Mouse (Mus musculus) embryonic facial prominence, embryonic 13.5 days (tissue): Measurements from ENCODE around the gene Ints5. TPM values are rescaled to one million over a fixed set of nuclear protein-coding genes. Genes with fewer than 3 reads are reported as not detected.

Source experiments
- microRNA-seq: library from miRNA; unstranded; fragments of <30 nt; microRNA quantifications from one replicate; pipeline ENCODE4, GENCODE M21; 2016
- polyA plus RNA-seq: library from polyadenylated mRNA; unstranded; fragments of >200 nt; fragmentation: Nextera tagmentation; extraction: Ambion mirVana; gene quantifications from 2 replicates; pipeline ENCODE4 v1.2.1, GENCODE M21; 2015

Ints5 gene
- polyA plus RNA-seq, 1 experiment from 2014 or later = 42.6 TPM

Small RNA genes lying within 50 kb of the gene (microRNA-seq; reads per million reads assigned to microRNA genes)
- gene Mir5136 = not detected

Other genes starting within 250 kb of the Ints5 start
- gene Chrm1, start 229.2 kb upstream of the Ints5 start, polyA plus RNA-seq = 0.66 and 1.4 TPM in 2 replicates
- 99.9 and 116 TPM in 2 replicates for gene Slc3a2, start 169.6 kb upstream of the Ints5 start, polyA plus RNA-seq
- gene Wdr74, start 157.2 kb upstream of the Ints5 start, polyA plus RNA-seq = 88.6 and 100 TPM in 2 replicates
- 2.2 and 2.7 TPM in 2 replicates for gene 1700092M07Rik, start 152.3 kb upstream of the Ints5 start, polyA plus RNA-seq
- 182 and 184 TPM in 2 replicates for gene Stx5a, start 151.6 kb upstream of the Ints5 start, polyA plus RNA-seq
- 199 and 230 TPM in 2 replicates for gene Nxf1, start 135.9 kb upstream of the Ints5 start, polyA plus RNA-seq
- gene Tmem223, start 122.0 kb upstream of the Ints5 start, polyA plus RNA-seq = 211 and 227 TPM in 2 replicates
- gene Tmem179b, start 118.5 kb upstream of the Ints5 start, polyA plus RNA-seq = 67.6 and 76.1 TPM in 2 replicates
- 28.5 and 35.6 TPM in 2 replicates for gene Taf6l, start 106.6 kb upstream of the Ints5 start, polyA plus RNA-seq
- 175 and 178 TPM in 2 replicates for gene Polr2g, start 94.4 kb upstream of the Ints5 start, polyA plus RNA-seq
- 5.5 and 6.0 TPM in 2 replicates for gene Zbtb3, start 90.5 kb upstream of the Ints5 start, polyA plus RNA-seq
- 78.7 and 82.9 TPM in 2 replicates for gene Ttc9c, start 73.7 kb upstream of the Ints5 start, polyA plus RNA-seq
- 7.4 and 7.6 TPM in 2 replicates for gene Hnrnpul2, start 73.0 kb upstream of the Ints5 start, polyA plus RNA-seq
- gene AC129217.1, start 63.2 kb upstream of the Ints5 start, polyA plus RNA-seq = not detected in 2 replicates
- 52.6 and 53.3 TPM in 2 replicates for gene Bscl2, start 55.5 kb upstream of the Ints5 start, polyA plus RNA-seq
- gene Gng3, start 53.8 kb upstream of the Ints5 start, polyA plus RNA-seq = 10.4 and 10.6 TPM in 2 replicates
- gene Lrrn4cl, start 42.2 kb upstream of the Ints5 start, polyA plus RNA-seq = 0.65 and 0.74 TPM in 2 replicates
- gene Ubxn1, start 21.5 kb upstream of the Ints5 start, polyA plus RNA-seq = 184 and 189 TPM in 2 replicates
- gene Uqcc3, start 12.1 kb upstream of the Ints5 start, polyA plus RNA-seq = 64.2 and 72.3 TPM in 2 replicates
- gene Lbhd1, start 9.3 kb upstream of the Ints5 start, polyA plus RNA-seq = 56.0 and 91.0 TPM in 2 replicates
- not detected in 2 replicates for gene Gm49403, start 9.1 kb upstream of the Ints5 start, polyA plus RNA-seq
- gene 1810009A15Rik, start 4.2 kb upstream of the Ints5 start, polyA plus RNA-seq = 84.9 and 90.0 TPM in 2 replicates
- not detected in 2 replicates for gene Gm49416, start 4.1 kb upstream of the Ints5 start, polyA plus RNA-seq
- gene Ganab, start 5.1 kb downstream of the Ints5 start, polyA plus RNA-seq = 107 and 108 TPM in 2 replicates
- 44.7 and 54.6 TPM in 2 replicates for gene B3gat3, start 27.4 kb downstream of the Ints5 start, polyA plus RNA-seq
- gene Rom1, start 36.4 kb downstream of the Ints5 start, polyA plus RNA-seq = 2.7 and 3.3 TPM in 2 replicates
- 32.3 and 32.8 TPM in 2 replicates for gene Eml3, start 36.5 kb downstream of the Ints5 start, polyA plus RNA-seq
- 187 and 189 TPM in 2 replicates for gene Mta2, start 48.9 kb downstream of the Ints5 start, polyA plus RNA-seq
- 33.6 and 34.5 TPM in 2 replicates for gene Tut1, start 60.8 kb downstream of the Ints5 start, polyA plus RNA-seq
- 481 and 529 TPM in 2 replicates for gene Eef1g, start 74.0 kb downstream of the Ints5 start, polyA plus RNA-seq
- 51.0 and 57.8 TPM in 2 replicates for gene Ahnak, start 96.3 kb downstream of the Ints5 start, polyA plus RNA-seq
- gene Scgb1a1, start 195.0 kb downstream of the Ints5 start, polyA plus RNA-seq = not detected in 2 replicates
- gene Asrgl1, start 242.6 kb downstream of the Ints5 start, polyA plus RNA-seq = 15.9 and 17.4 TPM in 2 replicates